Mouse (Mus musculus): ENCODE results near the gene Nop56.

Gene Nop56

DNA sequence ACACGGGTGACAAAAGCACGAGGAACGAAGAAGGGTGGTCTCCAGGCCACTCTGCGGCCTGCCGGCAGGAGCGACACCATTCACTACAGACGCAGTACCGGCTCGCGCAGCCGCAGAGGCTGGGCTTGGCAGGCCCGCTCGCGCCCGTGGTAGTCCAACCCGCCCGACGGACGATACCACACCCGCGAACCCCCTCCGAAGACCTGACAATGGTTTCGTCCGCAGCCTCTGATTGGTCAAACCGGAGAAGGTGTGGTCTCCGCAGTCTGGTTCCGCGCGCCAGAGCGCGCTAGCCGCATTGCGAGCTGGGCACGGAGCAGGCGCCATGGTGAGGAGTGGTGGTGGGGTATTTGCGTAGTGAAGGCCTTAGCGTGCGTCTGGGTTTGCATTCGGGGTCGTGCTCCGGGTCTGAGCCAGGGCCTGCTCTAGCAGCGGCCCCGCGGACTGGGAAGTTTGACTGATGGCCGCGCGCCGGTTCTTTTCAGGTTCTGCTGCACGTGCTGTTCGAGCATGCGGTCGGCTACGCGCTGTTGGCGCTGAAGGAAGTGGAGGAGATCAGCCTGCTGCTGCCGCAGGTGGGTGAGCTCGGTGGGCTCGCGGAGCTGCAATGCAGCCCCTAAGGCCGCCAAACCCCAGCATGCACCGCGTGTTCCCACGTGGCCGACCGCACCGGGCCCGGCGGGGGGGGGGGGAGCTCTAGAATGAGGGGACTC lies at the start of gene Nop56:
Gene Nop56, plus strand, starts transcription at position 282 of the 713 bp plus-strand sequence.
- in situ Hi-C loops (cut with MboI; ENCODE audit: unreplicated experiment in 2 of 2) = no loop called here

DNA sequence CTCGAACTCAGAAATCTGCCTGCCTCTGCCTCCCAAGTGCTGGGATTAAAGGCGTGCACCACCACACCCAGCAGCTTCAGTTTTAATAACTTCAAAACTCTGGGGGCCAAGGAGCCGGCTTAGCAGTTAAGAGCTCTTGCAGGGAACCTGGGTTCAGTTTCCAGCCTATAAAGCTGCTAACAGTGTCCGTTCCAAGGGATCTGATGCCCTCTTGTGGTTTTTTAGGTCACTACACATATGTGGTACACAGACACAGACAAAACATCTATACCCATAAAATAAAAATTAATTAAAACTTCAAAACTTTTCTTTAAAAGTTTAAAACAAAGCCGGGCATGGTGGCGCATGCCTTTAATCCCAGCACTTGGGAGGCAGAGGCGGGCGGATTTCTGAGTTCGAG lies 27.3 kb upstream of the Nop56 start:
- in situ Hi-C loops (cut with MboI; ENCODE audit: unreplicated experiment in 2 of 2) = loop anchor here (5.0 to 10.0 kb wide), 3 partner anchors 372 to 575 kb away; no protein-coding TSS in a partner anchor

- in situ Hi-C loops (cut with MboI; ENCODE audit: unreplicated experiment in 2 of 2) = loop anchor here (5.0 to 10.0 kb wide), 3 partner anchors 373 to 576 kb away; no protein-coding TSS in a partner anchor
These were observed 26.0 kb upstream of the Nop56 start for GRCm38 (mm10) chr2:130248226-130248625.

DNA sequence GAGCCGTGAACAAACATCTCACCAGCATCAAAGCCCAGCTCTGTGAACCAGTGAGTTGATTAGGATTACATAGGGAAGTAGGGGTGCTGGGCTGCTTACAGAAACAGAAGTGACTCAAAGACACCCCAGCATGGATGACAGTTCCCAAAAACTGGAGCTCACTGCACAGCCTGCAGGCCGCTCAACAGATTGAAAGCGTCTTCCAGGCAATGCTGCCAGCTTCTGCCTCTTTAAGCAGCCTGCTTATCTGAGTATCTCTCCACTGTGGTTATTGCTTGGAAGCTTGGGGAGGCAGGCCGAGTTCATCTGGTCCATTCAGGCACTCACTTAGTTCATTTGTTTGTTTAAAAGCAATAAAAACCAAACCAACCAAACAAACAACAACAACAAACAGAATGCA lies 17.5 kb upstream of the Nop56 start:
- in situ Hi-C loops (cut with MboI; ENCODE audit: unreplicated experiment in 2 of 2) = no loop called here

DNA sequence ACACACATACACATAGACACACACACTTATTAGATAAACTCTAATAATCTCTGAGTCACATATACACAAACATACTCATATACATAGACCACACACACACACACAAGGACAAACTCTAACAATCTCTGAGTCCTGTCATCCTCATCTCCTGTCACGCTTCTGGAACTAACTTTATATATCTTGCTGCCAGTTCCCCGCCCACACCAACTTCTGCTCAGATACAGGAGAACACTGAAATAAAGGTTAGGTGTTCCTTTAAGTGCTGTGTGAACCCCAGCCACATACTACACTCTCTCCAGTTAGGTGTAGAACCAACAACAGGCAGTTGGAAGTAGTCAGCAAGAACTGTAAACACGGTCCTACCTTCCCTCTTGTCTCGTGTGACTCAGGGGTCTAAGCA lies 13.4 kb upstream of the Nop56 start:
- in situ Hi-C loops (cut with MboI; ENCODE audit: unreplicated experiment in 2 of 2) = no loop called here

- in situ Hi-C loops (cut with MboI; ENCODE audit: unreplicated experiment in 2 of 2) = no loop called here
These were observed 12.3 kb upstream of the Nop56 start for GRCm38 (mm10) chr2:130261914-130262313.

DNA sequence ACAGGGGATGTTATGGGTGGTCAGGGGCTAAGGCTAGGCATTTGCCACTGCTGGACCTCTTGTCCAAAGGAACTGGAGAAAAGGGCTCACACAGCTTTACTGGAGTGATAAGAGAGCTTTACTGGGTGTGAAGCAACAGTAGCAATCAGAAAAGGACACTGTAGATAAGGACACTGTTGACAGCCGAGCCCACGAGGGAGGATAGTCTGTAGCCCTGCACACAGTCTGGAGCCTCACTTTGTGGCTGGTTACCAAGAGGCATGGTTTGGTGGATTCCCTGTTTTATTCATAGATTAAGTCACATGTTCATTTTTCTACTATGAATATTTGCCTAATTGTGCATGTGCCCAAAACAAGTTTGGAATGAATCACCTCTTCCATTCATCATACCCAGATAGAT lies 11.8 kb upstream of the Nop56 start:
- in situ Hi-C loops (cut with MboI; ENCODE audit: unreplicated experiment in 2 of 2) = no loop called here

DNA sequence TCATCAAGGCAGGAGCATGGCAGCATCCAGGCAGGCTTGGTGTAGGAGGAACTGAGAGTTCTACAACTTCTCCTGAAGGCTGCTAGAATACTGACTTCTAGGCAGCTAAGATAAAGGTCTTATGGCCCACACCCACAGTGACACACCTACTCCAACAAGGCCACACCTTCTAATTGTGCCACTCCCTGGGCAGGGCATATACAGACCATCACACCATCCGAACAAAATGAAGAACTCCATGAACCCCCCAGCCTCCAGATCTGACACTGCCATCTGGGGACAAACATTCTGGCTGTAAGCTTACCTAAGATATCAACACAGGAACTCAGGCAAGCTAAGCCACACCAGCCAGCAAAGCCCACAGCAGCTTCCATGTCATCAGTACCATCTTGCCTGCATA lies 8.7 kb upstream of the Nop56 start:
- in situ Hi-C loops (cut with MboI; ENCODE audit: unreplicated experiment in 2 of 2) = no loop called here

- in situ Hi-C loops (cut with MboI; ENCODE audit: unreplicated experiment in 2 of 2) = no loop called here
These were observed 6.2 kb upstream of the Nop56 start for GRCm38 (mm10) chr2:130268074-130268473.

GRCm38 (mm10) chr2:130273732-130274131 lies 498 bp upstream of the Nop56 start:
- in situ Hi-C loops (cut with MboI; ENCODE audit: unreplicated experiment in 2 of 2) = no loop called here

DNA sequence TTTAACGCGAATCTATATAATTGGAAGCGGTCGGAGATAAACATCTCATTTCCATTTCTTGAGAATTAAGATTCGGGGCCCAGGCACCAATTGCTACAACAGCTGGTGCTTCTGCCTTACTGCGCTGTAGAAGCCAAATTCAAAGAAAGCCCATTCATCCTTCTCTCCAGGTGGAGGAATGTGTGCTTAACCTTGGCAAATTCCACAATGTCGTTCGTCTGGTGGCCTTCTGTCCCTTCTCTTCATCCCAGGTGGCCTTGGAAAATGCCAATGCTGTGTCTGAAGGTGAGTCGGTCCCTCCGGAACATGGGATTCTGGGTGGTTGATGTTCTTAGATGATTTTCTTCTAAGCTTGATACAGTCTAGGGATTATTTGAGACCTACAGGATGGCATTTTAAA lies 632 bp downstream of the Nop56 start:
- in situ Hi-C loops (cut with MboI; ENCODE audit: unreplicated experiment in 2 of 2) = loop anchor here (5.0 to 25.0 kb wide), 2 partner anchors 487 to 987 kb away; partner anchors contain the start of gene Pank2 (in 1 of the 2)

DNA sequence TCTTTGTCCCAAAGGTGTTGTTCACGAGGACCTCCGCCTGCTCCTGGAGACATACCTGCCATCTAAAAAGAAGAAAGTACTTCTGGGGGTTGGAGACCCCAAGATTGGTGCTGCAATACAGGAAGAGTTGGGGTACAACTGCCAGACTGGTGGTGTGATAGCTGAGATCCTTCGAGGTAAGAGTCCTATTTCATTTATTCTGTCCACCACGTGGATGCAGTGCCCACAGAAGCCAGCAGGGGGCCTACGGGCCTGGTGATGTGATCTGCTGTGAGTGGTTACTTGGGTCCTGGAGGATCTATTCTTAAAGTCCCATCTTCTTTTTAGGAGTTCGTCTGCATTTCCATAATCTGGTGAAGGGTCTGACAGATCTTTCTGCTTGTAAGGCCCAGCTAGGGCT lies 1.4 kb downstream of the Nop56 start:
- in situ Hi-C loops (cut with MboI; ENCODE audit: unreplicated experiment in 2 of 2) = loop anchor here (5.0 to 25.0 kb wide), 2 partner anchors 487 to 987 kb away; partner anchors contain the start of gene Pank2 (in 1 of the 2)

GRCm38 (mm10) chr2:130279600-130280091 lies 5.4 kb downstream of the Nop56 start:
- in situ Hi-C loops (cut with MboI; ENCODE audit: unreplicated experiment in 2 of 2) = loop anchor here (5.0 to 25.0 kb wide), 2 partner anchors 483 to 983 kb away; partner anchors contain the start of gene Pank2 (in 1 of the 2)

GRCm38 (mm10) chr2:130280224-130280623 lies 6.0 kb downstream of the Nop56 start:
- in situ Hi-C loops (cut with MboI; ENCODE audit: unreplicated experiment in 2 of 2) = loop anchor here in 1 of 2 experiments (25.0 kb wide), 1 partner anchor 982 kb away; the partner anchor contains the start of gene Pank2

DNA sequence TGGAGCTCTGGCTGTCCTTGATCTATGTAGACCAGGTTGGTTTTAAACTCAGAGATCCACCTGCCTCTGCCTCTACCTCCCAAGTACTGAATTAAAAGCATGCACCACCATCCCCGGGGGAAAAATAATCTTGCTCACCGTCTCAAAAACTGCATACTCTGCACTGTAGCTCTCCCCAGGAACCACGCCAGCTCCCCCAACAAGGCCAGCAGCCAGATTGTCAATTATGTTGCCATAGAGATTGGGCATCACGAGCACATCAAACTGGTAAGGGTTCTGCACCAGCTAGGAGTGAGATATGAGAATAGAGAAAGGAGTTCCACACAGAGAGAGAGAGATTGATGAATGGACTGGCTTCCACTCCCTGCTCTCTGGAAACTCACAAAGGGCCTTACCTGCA lies 6.6 kb downstream of the Nop56 start:
- in situ Hi-C loops (cut with MboI; ENCODE audit: unreplicated experiment in 2 of 2) = loop anchor here in 1 of 2 experiments (25.0 kb wide), 1 partner anchor 981 kb away; the partner anchor contains the start of gene Pank2

- in situ Hi-C loops (cut with MboI; ENCODE audit: unreplicated experiment in 2 of 2) = loop anchor here in 1 of 2 experiments (25.0 kb wide), 1 partner anchor 978 kb away; the partner anchor contains the start of gene Pank2
These were observed 9.8 kb downstream of the Nop56 start, which contains the start of gene Idh3b for GRCm38 (mm10) chr2:130283854-130284654. Gene Idh3b (minus strand): TSS chr2:130284547.

DNA sequence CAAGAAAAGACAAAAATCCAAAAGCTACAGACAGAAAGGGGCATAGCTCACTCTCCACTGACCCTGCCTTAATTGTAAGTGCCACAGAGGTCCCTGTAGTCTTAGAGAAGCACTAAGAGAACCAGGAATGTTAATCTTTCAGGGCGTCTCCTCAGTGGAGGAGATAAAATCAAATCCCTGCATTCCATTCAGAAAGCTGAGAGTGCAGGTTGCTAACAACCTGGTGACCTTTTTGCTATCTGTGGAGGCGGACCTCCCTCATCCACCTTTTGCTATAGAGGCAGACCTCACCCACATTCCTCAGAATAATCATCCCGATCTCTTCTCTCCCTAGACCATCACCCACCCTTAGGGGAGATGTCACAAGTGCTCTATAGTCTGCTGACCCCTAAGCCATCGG lies 14.9 kb downstream of the Nop56 start:
- in situ Hi-C loops (cut with MboI; ENCODE audit: unreplicated experiment in 2 of 2) = loop anchor here (5.0 to 25.0 kb wide), 3 partner anchors 118 to 973 kb away; partner anchors contain the start of genes 1700020A23Rik (in 1 of the 2), Gm28372 (in 1 of the 2), Pank2 (in 1 of the 2) and Tmem239 (in 1 of the 2)

DNA sequence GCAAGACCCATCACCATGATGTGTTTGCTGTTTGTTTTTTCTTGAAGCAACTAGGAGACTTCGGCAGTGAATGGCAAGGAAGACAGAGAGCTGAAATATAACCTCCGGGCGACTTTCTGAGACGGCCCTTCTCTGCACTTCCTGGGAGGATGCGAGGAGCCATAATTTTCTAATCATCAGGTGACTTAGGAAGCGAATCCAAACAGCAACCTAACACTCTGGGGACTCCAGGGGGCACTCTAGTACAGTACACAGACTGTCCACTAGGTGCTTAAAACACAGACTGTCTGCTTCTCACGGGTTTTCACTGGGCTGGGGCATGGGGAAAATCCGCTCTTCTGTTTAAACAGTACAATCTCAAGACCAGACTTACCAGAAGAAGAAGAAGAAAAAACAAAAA lies 17.2 kb downstream of the Nop56 start:
- in situ Hi-C loops (cut with MboI; ENCODE audit: unreplicated experiment in 2 of 2) = loop anchor here (5.0 to 25.0 kb wide), 5 partner anchors 71 to 971 kb away; partner anchors contain the start of gene Pank2 (in 1 of the 2)

DNA sequence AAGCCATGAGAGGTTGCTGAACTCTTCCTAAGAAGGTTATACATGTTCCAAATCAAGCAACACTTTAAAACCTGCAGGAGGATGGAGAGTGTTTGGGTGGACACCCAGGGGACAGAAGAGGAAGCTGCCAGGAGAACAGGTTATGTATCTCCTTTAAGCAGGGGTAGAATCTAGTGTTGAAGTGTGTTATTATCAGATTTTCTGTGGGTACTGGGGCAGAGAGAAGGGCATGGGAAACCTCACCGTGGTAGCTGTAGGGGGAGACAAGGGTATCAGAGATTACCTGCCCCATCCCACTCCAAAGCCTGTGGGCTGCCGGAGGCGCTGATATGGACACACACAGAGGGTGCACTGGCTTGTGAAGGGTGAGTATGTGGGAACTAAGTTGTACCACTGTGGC lies 18.8 kb downstream of the Nop56 start:
- in situ Hi-C loops (cut with MboI; ENCODE audit: unreplicated experiment in 2 of 2) = loop anchor here (5.0 to 25.0 kb wide), 5 partner anchors 69 to 969 kb away; partner anchors contain the start of gene Pank2 (in 1 of the 2)

GRCm38 (mm10) chr2:130293486-130293885 lies 19.3 kb downstream of the Nop56 start:
- in situ Hi-C loops (cut with MboI; ENCODE audit: unreplicated experiment in 2 of 2) = loop anchor here (5.0 to 25.0 kb wide), 5 partner anchors 69 to 969 kb away; partner anchors contain the start of gene Pank2 (in 1 of the 2)

All from v-Abl transformed pro-B cells (cell line).